Mouse (Mus musculus): Measurements from ENCODE around the gene Elmod3.
A peak's percentile ranks its signal among the peaks of the same experiment; 100 is the strongest.
"Not testable (repeated sequence)": the region's sequence is repeated elsewhere in the genome, so short reads cannot be mapped to it uniquely, and the experiment has no call there.

Gene Elmod3

GRCm38 (mm10) chr6:72534035-72534809 lies 64.0 kb downstream of the Elmod3 start:
- peak; percentile 60 to 64 for DNase-seq (ENCODE audit: low spot score in 2 of 2)

DNA sequence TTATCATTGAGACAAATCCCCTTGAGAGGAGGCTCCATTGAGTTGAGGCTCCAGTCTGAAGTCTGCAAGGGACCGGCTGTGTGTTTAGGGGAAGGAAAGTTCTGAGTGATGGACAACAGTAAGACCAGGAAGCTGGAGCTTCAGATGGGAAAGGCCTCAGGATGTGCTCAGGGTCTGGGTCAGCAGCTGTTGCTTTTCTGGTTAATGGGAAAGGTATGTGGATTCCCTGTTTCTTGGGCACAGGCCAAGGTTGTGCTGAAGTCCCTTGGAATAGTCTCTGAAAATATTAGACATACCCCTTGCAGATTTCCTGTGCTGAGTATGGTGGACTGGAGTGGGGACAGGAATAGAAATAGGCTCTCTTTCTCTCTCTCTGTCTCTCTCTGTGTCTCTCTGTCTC lies 64.7 kb downstream of the Elmod3 start:
- not testable (repeated sequence) for DNase-seq (ENCODE audit: low spot score in 2 of 2)

GRCm38 (mm10) chr6:72532580-72532979 lies 65.6 kb downstream of the Elmod3 start:
- DNase-seq (ENCODE audit: low spot score in 2 of 2), result peak; percentile 30 to 41

GRCm38 (mm10) chr6:72528410-72529151 lies 69.6 kb downstream of the Elmod3 start:
- DNase-seq (ENCODE audit: low spot score in 2 of 2), result no peak

DNA sequence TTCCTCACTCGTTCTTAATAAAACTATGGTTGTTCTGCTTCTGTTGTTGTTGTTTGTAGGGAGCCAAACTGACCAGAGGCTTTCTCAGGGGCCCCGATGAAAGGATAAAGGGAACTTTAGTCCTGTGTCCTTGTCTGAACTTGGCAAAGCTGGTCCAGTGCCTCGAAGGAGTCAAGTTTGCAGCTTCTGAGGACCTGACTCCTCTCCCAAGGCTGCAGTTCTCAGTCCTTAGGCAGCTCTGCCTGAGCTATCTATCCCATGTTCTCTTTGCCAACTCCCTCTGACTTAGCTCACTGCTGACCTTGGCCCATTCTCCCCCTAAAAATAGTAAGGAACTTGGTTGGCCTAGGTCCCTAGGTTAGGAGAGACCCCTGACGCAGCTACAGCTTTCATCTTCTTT lies 71.1 kb downstream of the Elmod3 start:
- no peak for DNase-seq (ENCODE audit: low spot score in 2 of 2)

DNA sequence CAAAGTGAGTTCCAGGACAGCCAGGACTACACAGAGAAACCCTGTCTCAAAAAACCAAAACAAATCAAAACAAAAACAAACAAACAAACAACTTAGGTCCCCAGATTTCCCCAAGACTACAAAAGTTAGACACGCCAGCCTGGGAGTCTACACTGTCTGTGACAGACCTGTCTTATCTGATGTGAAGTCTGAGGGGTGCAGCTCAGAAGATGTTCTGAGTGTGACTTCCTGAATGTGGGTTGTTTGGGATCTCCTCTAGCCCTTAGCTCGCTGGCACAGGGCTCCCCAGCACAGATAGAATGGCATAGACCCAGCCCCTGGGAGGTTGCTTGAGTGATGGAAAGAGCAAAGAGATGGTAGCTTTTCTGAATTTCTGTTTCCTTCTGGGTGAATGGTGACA lies 74.1 kb downstream of the Elmod3 start:
- no peak for DNase-seq (ENCODE audit: low spot score in 2 of 2)

DNA sequence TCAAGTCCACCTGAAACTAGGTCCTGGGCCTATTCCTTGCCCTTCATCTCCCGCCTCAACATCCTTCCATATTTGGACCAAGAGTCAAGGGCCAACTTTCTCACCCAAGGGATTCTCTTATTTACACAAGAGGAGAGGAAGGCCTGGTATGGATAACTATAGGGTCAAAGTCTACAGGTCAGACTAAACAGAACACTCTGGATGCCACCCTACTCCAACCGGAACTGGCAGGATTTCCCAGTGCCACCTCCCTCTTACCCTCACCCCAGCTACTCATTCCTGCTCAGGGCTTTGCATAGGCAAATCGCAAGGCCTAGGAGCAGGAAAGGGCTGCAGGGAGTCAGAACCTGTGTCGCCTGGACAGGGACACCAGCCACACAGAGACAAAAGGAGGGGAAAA lies 75.0 kb downstream of the Elmod3 start:
- DNase-seq (ENCODE audit: low spot score in 2 of 2), result no peak

DNA sequence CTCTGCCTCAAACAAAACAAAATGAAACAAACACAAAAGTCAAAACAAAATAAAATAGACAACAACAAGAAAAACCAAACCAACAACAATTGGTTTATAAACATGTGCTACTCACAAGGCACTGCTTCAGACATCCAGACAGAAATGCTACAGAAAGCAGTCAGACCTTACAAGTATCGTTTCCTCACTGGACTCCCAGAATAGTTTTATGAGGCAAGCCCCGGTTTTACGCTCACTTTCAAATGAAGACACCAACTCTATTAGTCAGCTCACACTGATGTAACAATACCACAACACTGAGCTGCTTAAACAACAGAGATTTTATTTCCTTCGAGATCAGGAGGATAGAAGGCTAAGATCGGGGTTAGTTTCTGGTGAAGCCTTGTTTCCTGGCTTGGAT lies 75.9 kb downstream of the Elmod3 start:
- no peak for DNase-seq (ENCODE audit: low spot score in 2 of 2)

DNA sequence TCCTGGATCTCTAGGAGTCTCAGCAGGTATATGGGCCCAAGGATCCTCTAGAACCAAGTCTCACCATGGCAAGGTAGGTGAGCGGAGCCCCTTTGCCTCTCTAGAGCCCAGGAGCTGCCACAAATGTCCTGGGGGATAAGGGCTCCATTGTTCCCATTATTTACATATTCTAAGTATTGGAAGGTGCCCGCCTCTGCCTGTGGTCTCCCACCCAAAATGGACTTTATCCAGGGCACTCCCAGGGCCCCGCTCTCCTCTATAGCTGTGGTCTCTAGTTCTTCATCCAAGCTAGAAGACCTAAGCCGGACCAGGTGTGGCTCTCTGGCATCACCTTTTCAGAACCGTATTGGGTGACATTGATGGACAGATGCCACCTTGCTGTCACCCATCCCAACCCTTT lies 76.6 kb downstream of the Elmod3 start, which contains the start of gene Sh2d6:
Gene Sh2d6, minus strand, starts transcription at position 101 of the 400 bp plus-strand sequence.
- no peak for DNase-seq (ENCODE audit: low spot score in 2 of 2)

GRCm38 (mm10) chr6:72520904-72521303 lies 77.3 kb downstream of the Elmod3 start:
- DNase-seq (ENCODE audit: low spot score in 2 of 2), result no peak

DNA sequence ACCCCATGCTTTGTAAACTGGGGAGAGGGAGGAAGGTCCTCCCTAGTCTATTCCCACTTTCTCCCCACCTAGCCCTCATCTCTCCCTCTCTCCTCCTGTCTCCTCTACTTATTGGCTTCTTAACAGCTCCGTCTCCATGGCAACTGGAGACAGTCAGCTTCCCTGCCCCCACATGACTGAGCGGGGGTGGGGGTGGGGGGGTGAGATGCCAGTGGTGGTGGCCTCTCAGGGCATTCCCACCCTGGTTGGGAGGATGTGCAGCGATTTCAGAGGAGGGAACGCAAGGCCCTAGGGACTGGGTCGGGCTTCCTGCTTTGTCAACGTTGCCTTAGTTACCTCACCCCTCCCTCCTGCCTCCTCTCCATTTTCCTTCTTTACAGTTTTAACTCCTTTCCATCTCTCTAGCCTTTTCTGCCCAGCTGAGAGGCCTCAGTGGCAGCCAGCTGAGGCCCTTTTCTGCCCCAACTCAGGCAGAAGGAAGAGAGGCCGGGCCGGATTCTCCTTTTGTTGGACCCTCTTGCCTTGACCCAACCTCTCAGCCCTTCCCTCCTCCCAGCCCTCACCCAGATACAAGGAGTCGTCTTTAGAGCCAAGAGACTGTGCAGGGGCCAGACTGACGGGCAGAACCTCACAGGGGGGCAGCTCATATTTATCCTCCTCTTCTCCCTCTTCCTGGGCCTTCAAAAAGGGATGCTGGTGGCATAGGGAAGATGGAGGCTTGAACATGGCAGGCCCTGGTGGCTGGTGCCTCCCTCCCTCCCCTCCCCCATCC lies 78.1 kb downstream of the Elmod3 start:
- DNase-seq (ENCODE audit: low spot score in 2 of 2), result peak; percentile 56 to 58

DNA sequence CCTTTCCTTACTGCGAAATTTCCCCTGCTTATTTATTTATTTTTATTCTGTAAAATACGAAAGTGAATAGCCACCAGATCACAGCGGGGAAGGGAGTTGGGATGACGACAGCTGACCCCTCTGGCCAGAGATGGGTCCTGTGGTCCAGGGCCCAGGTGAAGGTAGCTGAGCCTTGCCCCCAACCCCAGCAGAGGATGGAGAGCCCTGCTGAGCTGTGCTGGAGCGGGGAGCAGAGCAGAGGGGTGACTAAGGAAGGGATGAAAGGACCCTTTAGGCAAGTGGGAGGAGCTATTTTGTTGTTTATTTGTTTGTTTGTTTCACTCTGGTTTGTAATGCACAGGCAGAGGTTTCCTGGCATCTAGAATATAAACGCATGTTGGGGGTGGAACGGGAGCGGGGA lies 78.9 kb downstream of the Elmod3 start:
- DNase-seq (ENCODE audit: low spot score in 2 of 2), result no peak

DNA sequence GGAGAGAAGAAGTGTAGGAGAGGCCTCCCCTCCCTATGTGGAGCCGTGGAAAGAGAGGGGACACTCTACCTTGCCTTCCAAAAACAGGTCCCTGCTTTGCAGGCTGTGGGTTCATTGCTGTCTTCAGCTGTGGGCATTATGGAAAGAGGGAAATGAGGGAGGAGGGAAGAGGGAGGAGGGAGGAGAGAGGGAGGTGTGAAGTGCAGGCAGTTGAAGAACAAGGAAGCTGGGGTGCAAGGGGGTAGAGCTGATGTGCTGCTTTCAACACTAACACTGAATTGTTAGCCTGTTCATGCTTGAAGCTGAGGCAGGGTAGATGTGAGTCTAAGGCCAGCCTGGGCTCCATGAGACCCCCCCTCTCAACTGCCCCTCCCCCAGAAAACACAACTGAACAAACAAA lies 79.4 kb downstream of the Elmod3 start:
- DNase-seq (ENCODE audit: low spot score in 2 of 2), result peak in 1 of 2 experiments; percentile 23

Data from right cerebral cortex, adult 2 months (tissue).